Mouse (Mus musculus) forebrain, embryonic 14.5 days (tissue): ENCODE measurements around the gene Zfp462. TPM values are rescaled to one million over a fixed set of nuclear protein-coding genes. Genes with fewer than 3 reads are reported as not detected.
"Not testable (repeated sequence)": the region's sequence is repeated elsewhere in the genome, so short reads cannot be mapped to it uniquely, and the experiment has no call there.

Source experiments
- ATAC-seq: fragments of 200-750 bp; cut with Nextera tagmentation; 2 replicates; pipeline ENCODE4 v1.8.0; 2017; ENCODE audit warnings: mild to moderate bottlenecking, moderate library complexity
- DNase-seq: peaks from one replicate; pipeline ENCODE4 v3.0.0-alpha.2; 2015; ENCODE audit warnings: low spot score
- H3K27ac ChIP-seq: fragments of 300-500 bp; sonication (generic); 2 replicates; pipeline ENCODE4 v1.5.1; 2014; ENCODE audit warnings: low read depth, mild to moderate bottlenecking, control low read depth, low read length, moderate library complexity
- H3K27me3 ChIP-seq: fragments of 300-500 bp; sonication (generic); replicated peaks from 2 replicates; pipeline ENCODE4 v1.6.1; 2014; ENCODE audit warnings: low read length, control low read depth, mixed read lengths; ENCODE audit not compliant: control insufficient read depth, insufficient read depth
- H3K36me3 ChIP-seq: fragments of 300-500 bp; sonication (generic); 2 replicates; pipeline ENCODE4 v1.6.1; 2014; ENCODE audit warnings: low read length, control low read depth; ENCODE audit not compliant: control insufficient read depth, insufficient read depth
- H3K4me1 ChIP-seq: fragments of 300-500 bp; sonication (generic); 2 replicates; pipeline ENCODE4 v1.6.1; 2014; ENCODE audit warnings: antibody characterized with exemption, low read length, control low read depth; ENCODE audit not compliant: control insufficient read depth, insufficient read depth
- H3K4me2 ChIP-seq: fragments of 300-500 bp; sonication (generic); 2 replicates; pipeline ENCODE4 v1.6.1; 2014; ENCODE audit warnings: mild to moderate bottlenecking, control low read depth, low read length
- H3K4me3 ChIP-seq: fragments of 300-500 bp; sonication (generic); 2 replicates; pipeline ENCODE4 v1.5.1; 2014; ENCODE audit warnings: low read depth, low read length, control low read depth
- H3K9ac ChIP-seq: fragments of 300-500 bp; sonication (generic); 2 replicates; pipeline ENCODE4 v1.6.1; 2014; ENCODE audit warnings: mild to moderate bottlenecking, low read length, control low read depth, moderate library complexity
- H3K9me3 ChIP-seq: fragments of 300-500 bp; sonication (generic); replicated peaks from 2 replicates; pipeline ENCODE4 v1.6.1; 2016; ENCODE audit warnings: low read length, control low read depth, mixed read lengths; ENCODE audit not compliant: control insufficient read depth
- WGBS: fragments of 180-500 bp; shearing (Covaris S2); extraction: QIAGEN DNeasy Blood & Tissue Kit; methylation state at CpG from one replicate; pipeline ENCODE4 v1.1.7; 2014; 5-methylcytosine and 5-hydroxymethylcytosine counted together
- polyA plus RNA-seq: library from polyadenylated mRNA; unstranded; fragments of >200 nt; fragmentation: Nextera tagmentation; extraction: Ambion mirVana; gene quantifications from 2 replicates; pipeline ENCODE4 v1.2.1, GENCODE M21; 2014

Zfp462 gene
- polyA plus RNA-seq, 1 experiment from 2014 or later, result 18.7 TPM

- H3K27me3 ChIP-seq, result no peaks in the 10 kb centered on the region
- WGBS, result 83% methylated on average over 8 of the region's 8 CpGs
- no peaks in the 10 kb centered on the region for H3K4me1 ChIP-seq
- H3K9ac ChIP-seq, result no peak overlapping the region
- ATAC-seq, result no peak
- no peaks in the 10 kb centered on the region for H3K9me3 ChIP-seq
- H3K36me3 ChIP-seq, result peaks cover 5% of the 10 kb centered on the region; the same call in 1 of the 2 replicates
- no peak overlapping the region for H3K27ac ChIP-seq
- H3K4me2 ChIP-seq, result no peak overlapping the region
- H3K4me3 ChIP-seq, result no peak overlapping the region
- no peak for DNase-seq
Observed at GRCm38 (mm10) chr4:54972827-54973560, 28.1 kb downstream of the Zfp462 start.

- H3K27me3 ChIP-seq, result no peaks in the 10 kb centered on the region
- H3K4me2 ChIP-seq, result no peak overlapping the region
- ATAC-seq (no peak), DNase-seq (no peak)
- WGBS, result 83% methylated on average over 13 of the region's 13 CpGs
- H3K4me3 ChIP-seq, result no peak overlapping the region
- H3K36me3 ChIP-seq, result peaks cover 19% of the 10 kb centered on the region
- H3K9me3 ChIP-seq, result no peaks in the 10 kb centered on the region
- no peak overlapping the region for H3K27ac ChIP-seq
- H3K9ac ChIP-seq, result no peak overlapping the region
- no peaks in the 10 kb centered on the region for H3K4me1 ChIP-seq
Observed at GRCm38 (mm10) chr4:54979771-54980472, 35.1 kb downstream of the Zfp462 start.

- no peak for ATAC-seq
Observed at GRCm38 (mm10) chr4:54984502-54984901, 39.7 kb downstream of the Zfp462 start.

DNA sequence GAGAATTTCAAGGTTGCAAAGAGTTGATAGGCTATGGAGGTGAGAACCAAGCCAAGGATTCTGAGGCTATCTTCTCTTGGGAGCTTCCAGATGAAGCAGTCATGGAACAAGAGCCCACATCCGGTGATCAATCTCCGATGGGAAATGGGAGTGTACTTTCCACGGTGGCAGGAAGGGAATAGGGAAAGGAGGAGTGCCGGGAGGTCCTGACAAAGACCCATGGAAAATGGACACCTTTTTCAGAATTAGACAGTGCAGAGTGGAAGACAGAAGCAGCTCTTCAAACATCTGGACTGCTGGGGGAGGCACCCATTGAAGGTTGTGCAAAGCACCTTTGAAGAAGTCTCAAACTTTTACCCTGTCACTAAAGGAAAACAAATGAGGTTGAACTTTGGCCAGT, 41.8 kb downstream of the Zfp462 start:
- no peak overlapping the region for H3K4me2 ChIP-seq
- H3K4me1 ChIP-seq, result no peaks in the 10 kb centered on the region
- H3K27me3 ChIP-seq, result no peaks in the 10 kb centered on the region
- H3K9me3 ChIP-seq, result no peaks in the 10 kb centered on the region
- no peak overlapping the region for H3K27ac ChIP-seq
- ATAC-seq (no peak), DNase-seq (no peak)
- 93% methylated on average over 4 of the region's 4 CpGs for WGBS
- H3K9ac ChIP-seq, result no peak overlapping the region
- H3K36me3 ChIP-seq, result peaks cover 10% of the 10 kb centered on the region; the same call in 1 of the 2 replicates
- no peak overlapping the region for H3K4me3 ChIP-seq

More at GRCm38 (mm10) chr4:54984502-54984901, 39.7 kb downstream of the Zfp462 start:
- no peak overlapping the region for H3K4me2 ChIP-seq
- H3K27ac ChIP-seq, result no peak overlapping the region
- H3K9ac ChIP-seq, result no peak overlapping the region
- no peak for DNase-seq
- no peaks in the 10 kb centered on the region for H3K4me1 ChIP-seq
- 91% methylated on average over 2 of the region's 2 CpGs for WGBS
- H3K9me3 ChIP-seq, result no peaks in the 10 kb centered on the region
- peaks cover 21% of the 10 kb centered on the region for H3K36me3 ChIP-seq
- H3K4me3 ChIP-seq, result no peak overlapping the region
- H3K27me3 ChIP-seq, result no peaks in the 10 kb centered on the region

GRCm38 (mm10) chr4:54987256-54987655, 42.4 kb downstream of the Zfp462 start:
- Histone ChIP-seq H3K9ac (no peak overlapping the region), H3K4me2 (no peak overlapping the region), H3K27me3 (no peaks in the 10 kb centered on the region), H3K36me3 (peaks cover 10% of the 10 kb centered on the region; the same call in 1 of the 2 replicates), H3K4me3 (no peak overlapping the region), H3K4me1 (no peaks in the 10 kb centered on the region), H3K27ac (no peak overlapping the region), H3K9me3 (no peaks in the 10 kb centered on the region)
- WGBS, result 25% methylated on average over 3 of the region's 3 CpGs
- no peak for ATAC-seq
- no peak for DNase-seq

DNA sequence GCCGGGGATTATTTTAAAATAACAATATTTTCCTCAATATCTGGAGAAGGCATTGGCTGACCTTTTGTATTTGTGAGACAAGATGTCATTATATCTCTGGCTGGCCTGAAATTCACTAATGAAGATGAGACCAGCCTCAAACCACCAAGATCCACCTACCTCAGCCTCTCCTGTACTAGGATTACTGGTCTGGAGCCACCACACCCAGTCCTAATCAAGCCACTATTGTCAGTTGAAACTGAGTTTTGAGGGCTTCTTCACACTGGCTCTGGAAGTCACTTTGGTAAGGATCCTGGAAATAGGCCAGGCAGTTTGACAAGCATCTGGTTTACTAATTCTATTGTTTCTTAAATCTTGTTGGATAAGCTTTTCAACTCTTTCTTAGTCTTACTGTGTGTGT, 43.1 kb downstream of the Zfp462 start:
- no peak for DNase-seq
- no peak overlapping the region for H3K4me2 ChIP-seq
- no peaks in the 10 kb centered on the region for H3K27me3 ChIP-seq
- no peaks in the 10 kb centered on the region for H3K4me1 ChIP-seq
- H3K4me3 ChIP-seq, result no peak overlapping the region
- peaks cover 10% of the 10 kb centered on the region; the same call in 1 of the 2 replicates for H3K36me3 ChIP-seq
- no peaks in the 10 kb centered on the region for H3K9me3 ChIP-seq
- no peak overlapping the region for H3K9ac ChIP-seq
- H3K27ac ChIP-seq, result no peak overlapping the region
- ATAC-seq, result no peak
- 94% methylated on average over 1 of the region's 1 CpGs for WGBS

- peaks cover 8% of the 10 kb centered on the region; the same call in 1 of the 2 replicates for H3K36me3 ChIP-seq
- no peak overlapping the region for H3K4me3 ChIP-seq
- H3K4me2 ChIP-seq, result no peak overlapping the region
- ATAC-seq (no peak), DNase-seq (no peak)
- no peaks in the 10 kb centered on the region for H3K27me3 ChIP-seq
- no peak overlapping the region for H3K9ac ChIP-seq
- 79% methylated on average over 5 of the region's 5 CpGs for WGBS
- H3K9me3 ChIP-seq, result no peaks in the 10 kb centered on the region
- no peaks in the 10 kb centered on the region for H3K4me1 ChIP-seq
- H3K27ac ChIP-seq, result no peak overlapping the region
Observed at GRCm38 (mm10) chr4:54991973-54992372, 47.1 kb downstream of the Zfp462 start.

- H3K4me3 ChIP-seq, H3K9ac ChIP-seq, DNase-seq, H3K9me3 ChIP-seq, H3K27me3 ChIP-seq, ATAC-seq, H3K27ac ChIP-seq, H3K4me1 ChIP-seq, H3K4me2 ChIP-seq, H3K36me3 ChIP-seq: not testable (repeated sequence)
Observed at GRCm38 (mm10) chr4:54993001-54993400, 48.2 kb downstream of the Zfp462 start.

DNA sequence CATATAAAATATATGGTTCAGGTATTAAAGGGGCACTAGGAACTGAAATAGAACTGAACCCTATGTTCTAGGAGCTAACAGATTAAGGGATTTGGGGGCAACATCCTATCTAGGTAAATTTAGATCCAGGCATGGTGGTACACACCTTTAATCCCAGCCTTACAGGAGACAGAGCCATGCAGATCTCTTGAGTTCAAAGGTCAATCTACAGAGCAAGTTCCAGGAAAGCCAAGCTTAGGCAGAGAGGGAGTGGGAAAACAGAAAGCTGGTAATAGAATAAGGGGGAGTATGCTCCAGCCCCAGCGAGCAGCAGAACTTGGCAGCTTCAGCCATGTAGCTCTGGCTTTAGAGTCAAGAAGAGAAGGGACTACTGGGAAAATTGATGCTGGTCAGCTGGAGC, 50.4 kb downstream of the Zfp462 start:
- Histone ChIP-seq H3K4me1 (0 out of 2 replicates have a peak, but pooled peaks cover 2% of the 10 kb centered on the region), H3K27me3 (no peaks in the 10 kb centered on the region), H3K36me3 (peaks cover 5% of the 10 kb centered on the region; the same call in 1 of the 2 replicates), H3K4me2 (no peak overlapping the region), H3K9me3 (no peaks in the 10 kb centered on the region), H3K4me3 (no peak overlapping the region), H3K27ac (no peak overlapping the region), H3K9ac (no peak overlapping the region)
- 95% methylated on average over 1 of the region's 1 CpGs for WGBS
- ATAC-seq (no peak), DNase-seq (no peak)
